Mouse (Mus musculus): ENCODE measurements around the gene Osbpl5. TPM values are rescaled to one million over a fixed set of nuclear protein-coding genes. Genes with fewer than 3 reads are reported as not detected.
"Not testable (repeated sequence)": the region's sequence is repeated elsewhere in the genome, so short reads cannot be mapped to it uniquely, and the experiment has no call there.

The Osbpl5 gene
- polyA plus RNA-seq, 1 experiment from 2014 or later, result 32.4 TPM

DNA sequence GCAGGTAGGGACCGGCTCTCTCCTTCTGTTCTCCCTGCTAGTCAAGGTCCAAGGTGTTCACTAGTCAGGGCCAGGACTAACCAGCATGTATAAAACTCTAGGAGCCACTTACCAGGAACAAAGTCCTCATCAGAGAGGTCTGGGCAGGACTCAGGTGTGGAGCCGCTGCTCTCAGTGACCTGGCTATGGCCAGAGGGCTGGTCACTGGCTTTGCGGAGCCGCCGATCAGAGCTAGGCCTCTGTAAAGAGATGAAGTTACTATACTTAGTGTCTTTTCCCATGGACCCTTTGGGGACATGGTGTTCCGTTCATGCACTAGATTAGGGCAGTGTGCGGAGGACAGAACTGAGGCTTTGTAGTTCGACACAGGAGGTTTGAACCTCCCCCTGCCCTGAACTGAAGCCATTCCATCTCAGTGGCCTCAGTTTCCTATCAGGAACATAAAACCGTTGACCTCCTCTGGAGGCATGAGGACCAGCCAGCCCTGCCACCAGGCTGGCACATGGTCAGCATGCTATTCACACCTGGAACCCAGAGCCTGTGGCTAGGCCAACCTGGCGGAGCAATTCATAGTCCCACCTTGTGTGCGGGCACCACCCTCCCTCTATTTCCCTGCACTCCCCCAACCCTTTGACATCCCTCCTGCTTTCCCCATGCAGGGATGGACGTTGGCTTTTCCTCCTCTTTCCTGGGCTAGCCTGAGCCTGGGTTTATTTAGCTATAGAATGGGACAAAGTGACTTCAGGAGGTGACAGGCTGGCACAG lies 63.9 kb downstream of the Osbpl5 start:
- Histone ChIP-seq H3K36me3 (peaks cover 63% of the 10 kb centered on the region), H3K4me1 (no peaks in the 10 kb centered on the region), H3K27ac (replicated peaks) (no peak overlapping the region), H3K4me3 (no peak overlapping the region), H3K9me3 (no peaks in the 10 kb centered on the region), H3K27me3 (no peaks in the 10 kb centered on the region), H3K4me2 (replicated peaks) (no peak overlapping the region), H3K9ac (replicated peaks) (no peak overlapping the region)
- 88% methylated on average over 12 of the region's 12 CpGs for WGBS
- ATAC-seq (replicated peaks), result no peak

DNA sequence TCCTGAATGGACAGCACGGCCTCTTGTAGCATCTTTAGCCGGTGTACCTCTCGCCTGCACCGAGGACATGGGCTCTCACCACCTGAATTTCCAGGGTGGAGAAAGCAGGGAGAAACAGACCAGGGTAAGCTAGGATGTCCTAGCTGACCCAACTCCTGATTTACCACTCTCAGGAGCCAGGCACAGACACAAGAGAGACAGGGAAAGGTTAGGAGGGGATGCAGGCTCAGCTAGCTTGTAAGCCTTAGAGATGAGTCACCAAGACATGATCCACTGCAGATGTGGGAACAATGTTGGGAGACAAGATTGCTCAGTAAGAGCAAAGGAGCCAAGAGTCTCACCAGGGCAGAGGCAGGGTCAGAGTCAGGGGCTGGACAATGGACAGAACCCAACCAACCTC lies 64.9 kb downstream of the Osbpl5 start:
- no peak overlapping the region for H3K4me3 ChIP-seq
- WGBS, result 94% methylated on average over 4 of the region's 4 CpGs

DNA sequence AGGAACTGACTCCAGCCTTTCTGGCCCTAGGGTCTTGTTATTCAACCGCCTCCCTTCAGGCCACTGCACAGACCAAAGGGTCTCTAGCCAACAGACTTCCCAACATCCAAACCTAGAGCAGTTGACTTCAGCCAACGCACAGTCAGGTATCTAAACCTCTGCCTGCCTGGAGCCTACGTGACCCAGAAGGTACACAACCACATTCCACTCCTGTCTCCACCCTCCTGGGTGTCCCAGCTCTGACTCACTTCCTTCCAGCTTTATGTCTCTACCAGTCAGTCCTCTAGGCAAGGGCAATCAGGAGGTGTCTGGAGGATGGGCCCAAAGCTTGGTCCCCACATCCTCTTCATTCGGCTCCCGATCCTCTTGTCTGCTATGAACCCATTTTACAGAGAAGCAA lies 65.6 kb downstream of the Osbpl5 start:
- no peak for ATAC-seq (replicated peaks)
- Histone ChIP-seq H3K27me3 (no peaks in the 10 kb centered on the region), H3K4me1 (no peaks in the 10 kb centered on the region), H3K4me2 (replicated peaks) (no peak overlapping the region), H3K27ac (replicated peaks) (no peak overlapping the region), H3K36me3 (peaks cover 57% of the 10 kb centered on the region), H3K4me3 (no peak overlapping the region), H3K9ac (replicated peaks) (no peak overlapping the region), H3K9me3 (no peaks in the 10 kb centered on the region)
- 94% methylated on average over 5 of the region's 5 CpGs for WGBS

More for the DNA sequence above, 64.9 kb downstream of the Osbpl5 start:
- no peak for ATAC-seq (replicated peaks)
- H3K27me3 ChIP-seq, result no peaks in the 10 kb centered on the region
- H3K4me2 ChIP-seq (replicated peaks), result no peak overlapping the region
- H3K36me3 ChIP-seq, result peaks cover 59% of the 10 kb centered on the region
- H3K9ac ChIP-seq (replicated peaks), result no peak overlapping the region
- no peak overlapping the region for H3K27ac ChIP-seq (replicated peaks)
- no peaks in the 10 kb centered on the region for H3K4me1 ChIP-seq
- H3K9me3 ChIP-seq, result no peaks in the 10 kb centered on the region

DNA sequence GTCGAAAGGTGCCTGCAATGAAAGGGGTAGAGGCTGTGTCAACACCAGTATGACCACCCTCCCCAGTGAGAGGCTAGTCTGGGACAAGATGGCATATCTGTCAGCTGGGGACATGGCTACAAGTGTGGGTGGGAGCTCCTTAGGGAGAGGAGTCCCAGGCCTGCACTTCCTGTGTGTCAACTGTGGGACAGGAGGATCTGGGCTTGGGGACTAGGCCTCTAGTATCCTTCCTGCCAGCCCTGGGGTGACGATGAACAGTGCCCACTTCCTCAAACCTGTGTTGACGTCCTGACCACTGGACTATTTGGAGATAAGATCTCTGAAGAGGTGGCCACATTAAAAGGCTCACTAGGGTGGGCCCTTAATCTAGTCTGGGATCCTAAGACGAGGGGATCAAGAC lies 66.8 kb downstream of the Osbpl5 start:
- Histone ChIP-seq H3K4me3 (no peak overlapping the region), H3K27ac (replicated peaks) (no peak overlapping the region), H3K9me3 (no peaks in the 10 kb centered on the region), H3K9ac (replicated peaks) (no peak overlapping the region), H3K27me3 (peaks cover 5% of the 10 kb centered on the region; the same call in 1 of the 2 replicates), H3K4me2 (replicated peaks) (no peak overlapping the region), H3K36me3 (peaks cover 54% of the 10 kb centered on the region), H3K4me1 (peaks cover 6% of the 10 kb centered on the region; the same call in 1 of the 2 replicates)
- ATAC-seq (replicated peaks), result no peak
- 75% methylated on average over 4 of the region's 4 CpGs for WGBS

DNA sequence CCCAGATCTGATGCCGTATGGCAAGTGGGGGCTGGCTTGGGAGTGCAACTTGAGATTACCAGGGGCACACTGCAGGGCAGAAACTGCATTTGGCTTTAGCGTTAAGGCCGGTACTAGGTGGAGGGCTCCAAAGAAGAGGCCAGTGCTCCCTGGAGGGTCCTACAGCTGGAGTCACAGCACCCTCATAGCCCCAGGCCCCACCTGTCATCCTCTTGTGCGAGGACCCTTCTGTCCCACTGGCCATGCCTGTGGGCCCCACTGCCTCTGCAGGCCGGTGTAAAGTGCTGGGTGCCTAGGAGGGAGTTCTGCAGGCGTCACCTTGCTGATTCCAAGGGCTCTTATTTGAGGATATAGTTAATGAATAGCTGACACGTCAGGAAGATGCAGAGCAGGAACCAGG lies 67.3 kb downstream of the Osbpl5 start:
- WGBS, result 84% methylated on average over 7 of the region's 7 CpGs
- H3K27me3 ChIP-seq, result peaks cover 5% of the 10 kb centered on the region; the same call in 1 of the 2 replicates

DNA sequence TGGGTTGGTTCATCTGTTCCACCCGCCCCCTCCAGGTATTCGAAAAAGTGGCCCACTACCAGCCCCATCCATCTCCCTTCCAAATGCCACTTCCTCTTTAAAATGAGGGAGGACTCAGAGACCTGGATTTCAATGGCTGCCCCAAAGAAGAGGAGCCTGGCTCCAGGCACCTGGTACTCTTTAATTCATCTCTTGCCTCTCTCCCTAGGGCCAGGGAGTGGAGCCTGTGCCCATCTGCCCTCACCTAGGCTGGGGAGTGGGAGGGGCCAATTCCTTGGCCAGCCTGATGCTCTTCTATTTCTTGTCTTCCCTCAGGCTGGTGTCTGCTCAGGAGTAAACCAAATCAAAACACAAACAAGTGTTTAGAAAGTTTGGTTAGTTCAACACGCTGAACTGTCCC lies 70.1 kb downstream of the Osbpl5 start:
- H3K36me3 ChIP-seq, result peaks cover 25% of the 10 kb centered on the region
- ATAC-seq (replicated peaks); H3K27me3 ChIP-seq; H3K4me1 ChIP-seq; H3K9ac ChIP-seq (replicated peaks); H3K9me3 ChIP-seq; H3K27ac ChIP-seq (replicated peaks); H3K4me2 ChIP-seq (replicated peaks); H3K4me3 ChIP-seq: not testable (repeated sequence)
- WGBS, result 85% methylated on average over 3 of the region's 3 CpGs

More for the DNA sequence above, 67.3 kb downstream of the Osbpl5 start:
- no peak overlapping the region for H3K9ac ChIP-seq (replicated peaks)
- no peak overlapping the region for H3K4me3 ChIP-seq
- peaks cover 6% of the 10 kb centered on the region; the same call in 1 of the 2 replicates for H3K4me1 ChIP-seq
- no peaks in the 10 kb centered on the region for H3K9me3 ChIP-seq
- ATAC-seq (replicated peaks), result no peak
- H3K36me3 ChIP-seq, result peaks cover 49% of the 10 kb centered on the region
- no peak overlapping the region for H3K27ac ChIP-seq (replicated peaks)
- H3K4me2 ChIP-seq (replicated peaks), result no peak overlapping the region

DNA sequence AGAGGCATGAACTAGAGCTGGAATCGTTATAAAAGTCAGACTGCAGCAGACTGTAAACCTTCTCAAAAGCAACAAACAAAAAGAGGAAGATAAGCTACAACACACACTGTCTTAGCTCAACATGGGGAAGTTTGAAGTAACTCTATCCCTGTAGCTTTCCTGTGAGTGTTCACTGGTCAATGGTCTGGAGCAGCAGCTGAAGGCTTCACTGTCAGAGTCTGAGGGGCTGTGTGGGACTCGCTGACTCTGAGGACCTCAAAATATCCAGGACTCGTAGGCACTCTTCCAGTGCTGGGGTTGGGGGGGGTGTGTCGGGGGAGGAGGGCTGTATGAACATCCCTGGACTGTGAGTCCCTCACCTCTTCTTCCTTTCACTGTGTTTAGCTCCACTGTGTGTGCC lies 70.6 kb downstream of the Osbpl5 start:
- WGBS, result 48% methylated on average over 4 of the region's 4 CpGs
- ATAC-seq (replicated peaks); H3K27me3 ChIP-seq; H3K27ac ChIP-seq (replicated peaks); H3K4me3 ChIP-seq; H3K4me1 ChIP-seq; H3K9me3 ChIP-seq; H3K4me2 ChIP-seq (replicated peaks); H3K9ac ChIP-seq (replicated peaks): not testable (repeated sequence)
- H3K36me3 ChIP-seq, result peaks cover 20% of the 10 kb centered on the region

DNA sequence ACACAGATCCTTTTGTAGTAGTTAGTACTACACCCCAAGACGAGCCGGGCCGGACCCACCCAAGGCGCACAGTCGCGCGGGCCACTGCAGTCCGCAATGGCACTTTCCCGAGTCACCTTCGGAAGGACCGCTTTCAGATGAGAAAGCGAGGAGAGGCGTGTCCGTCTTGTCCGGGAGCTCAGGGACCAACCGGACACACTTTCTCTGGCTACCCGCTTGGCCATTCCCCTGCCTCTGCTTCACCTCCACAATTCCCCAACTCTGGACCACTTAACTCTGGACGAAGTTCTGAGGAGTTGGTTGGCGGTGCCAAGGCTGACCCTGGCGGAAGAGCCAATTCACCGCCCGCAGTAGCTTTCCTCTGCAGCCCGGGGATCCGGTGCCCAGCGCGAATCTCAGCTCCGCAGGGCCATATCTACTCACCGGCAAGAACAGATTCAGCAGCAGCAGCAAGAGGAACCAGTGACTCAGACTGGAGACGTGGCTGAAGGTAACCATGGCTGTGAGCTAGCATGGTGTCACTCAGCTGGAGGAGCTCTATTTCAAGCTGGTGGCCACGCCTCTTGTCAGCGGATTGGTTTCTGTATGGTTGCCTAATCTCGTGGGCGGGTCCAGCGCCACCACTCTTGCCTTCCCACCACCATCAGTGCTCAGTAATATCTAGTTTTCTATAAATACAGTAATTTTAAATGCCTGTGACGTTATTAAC lies 71.3 kb downstream of the Osbpl5 start, which contains the start of gene Tnfrsf23:
Tnfrsf23 (minus strand) TSS at position 514 of the 709 bp plus-strand sequence.
- H3K4me1 ChIP-seq, result peaks cover 6% of the 10 kb centered on the region; the same call in 1 of the 2 replicates
- peak within 1 kb of the TSS; percentile 32 for H3K4me3 ChIP-seq
- H3K36me3 ChIP-seq, result peaks cover 16% of the 10 kb centered on the region
- no peaks in the 10 kb centered on the region for H3K9me3 ChIP-seq
- WGBS, result 2% methylated on average over 35 of the region's 35 CpGs
- peak within 1 kb of the TSS; percentile 57 for H3K4me2 ChIP-seq (replicated peaks)
- H3K27me3 ChIP-seq, result peaks cover 5% of the 10 kb centered on the region; the same call in 1 of the 2 replicates
- no peak within 1 kb of the TSS for H3K27ac ChIP-seq (replicated peaks)
- H3K9ac ChIP-seq (replicated peaks), result no peak within 1 kb of the TSS
- peak; percentile 87 for ATAC-seq (replicated peaks)

DNA sequence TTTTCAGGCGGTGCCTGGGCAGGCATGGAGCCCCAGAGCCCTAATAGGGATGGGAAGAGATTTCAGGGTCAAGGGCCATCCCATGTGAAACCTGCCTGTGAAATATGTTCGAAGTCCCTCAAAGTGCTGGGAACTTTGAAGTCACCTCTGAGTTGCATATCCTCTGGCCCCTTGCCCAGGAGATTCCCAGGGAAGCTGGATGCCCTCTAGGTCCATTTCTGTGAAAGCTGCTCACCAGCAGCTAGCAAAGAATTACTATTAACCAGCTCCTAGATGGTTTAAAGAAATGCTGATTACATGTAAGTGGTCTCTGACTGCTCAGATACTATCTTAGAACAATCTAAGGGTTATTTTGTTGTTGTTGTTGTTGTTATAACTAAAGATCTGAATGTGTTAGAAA lies 72.2 kb downstream of the Osbpl5 start:
- H3K27ac ChIP-seq (replicated peaks); ATAC-seq (replicated peaks); H3K4me3 ChIP-seq; H3K9me3 ChIP-seq; H3K4me2 ChIP-seq (replicated peaks); H3K27me3 ChIP-seq; H3K4me1 ChIP-seq; H3K9ac ChIP-seq (replicated peaks): not testable (repeated sequence)
- 82% methylated on average over 2 of the region's 2 CpGs for WGBS
- H3K36me3 ChIP-seq, result peaks cover 10% of the 10 kb centered on the region

DNA sequence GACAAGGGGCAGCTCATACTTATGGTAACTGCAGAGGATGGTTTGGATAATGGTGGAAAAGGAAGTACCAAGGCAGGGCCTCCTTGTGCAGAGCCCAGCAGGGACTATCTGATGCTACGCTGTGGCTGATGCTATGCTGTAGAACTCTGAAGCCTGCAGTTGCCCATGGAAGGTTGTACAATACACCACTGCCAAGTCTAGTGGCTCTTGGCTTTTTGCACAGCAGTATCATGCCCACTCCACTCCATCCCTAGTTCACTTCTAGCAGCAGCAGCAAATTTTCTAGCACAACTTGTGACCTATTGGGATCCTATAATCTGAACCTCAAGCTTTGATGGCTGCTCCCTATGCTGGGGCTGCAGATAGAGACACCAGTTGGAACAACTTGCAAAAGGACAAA lies 75.2 kb downstream of the Osbpl5 start:
- no peak overlapping the region for H3K27ac ChIP-seq (replicated peaks)
- H3K9ac ChIP-seq (replicated peaks), result no peak overlapping the region
- ATAC-seq (replicated peaks), result no peak
- H3K4me1 ChIP-seq, result peaks cover 6% of the 10 kb centered on the region; the same call in 1 of the 2 replicates
- H3K4me3 ChIP-seq, result no peak overlapping the region
- H3K27me3 ChIP-seq, result peaks cover 5% of the 10 kb centered on the region; the same call in 1 of the 2 replicates
- WGBS, result 92% methylated on average over 1 of the region's 1 CpGs
- H3K4me2 ChIP-seq (replicated peaks), result no peak overlapping the region
- H3K36me3 ChIP-seq, result no peaks in the 10 kb centered on the region
- no peaks in the 10 kb centered on the region for H3K9me3 ChIP-seq

DNA sequence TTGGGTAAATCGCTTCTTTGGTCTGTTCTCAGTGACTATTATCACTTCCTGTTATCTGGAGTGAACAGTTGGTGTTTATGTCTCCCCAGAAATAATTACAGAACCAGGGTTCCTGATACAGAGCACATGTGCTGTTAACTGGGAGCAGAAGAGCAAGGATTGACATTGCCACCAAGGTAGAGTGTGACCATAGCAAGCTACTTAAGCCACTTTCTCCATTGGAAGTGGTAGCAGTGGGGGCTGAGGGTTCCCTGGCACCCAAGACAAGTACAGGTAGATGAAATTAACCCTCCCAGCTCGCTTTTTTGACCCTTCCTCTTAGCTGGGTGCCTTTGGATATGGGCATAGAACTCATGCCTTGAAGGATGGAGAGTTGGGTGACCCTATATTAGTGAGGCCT lies 75.9 kb downstream of the Osbpl5 start:
- H3K36me3 ChIP-seq; H3K27ac ChIP-seq (replicated peaks); H3K4me2 ChIP-seq (replicated peaks); H3K4me1 ChIP-seq; H3K9me3 ChIP-seq; H3K9ac ChIP-seq (replicated peaks); H3K4me3 ChIP-seq; H3K27me3 ChIP-seq; ATAC-seq (replicated peaks): not testable (repeated sequence)
- WGBS, result 63% methylated on average over 2 of the region's 2 CpGs

DNA sequence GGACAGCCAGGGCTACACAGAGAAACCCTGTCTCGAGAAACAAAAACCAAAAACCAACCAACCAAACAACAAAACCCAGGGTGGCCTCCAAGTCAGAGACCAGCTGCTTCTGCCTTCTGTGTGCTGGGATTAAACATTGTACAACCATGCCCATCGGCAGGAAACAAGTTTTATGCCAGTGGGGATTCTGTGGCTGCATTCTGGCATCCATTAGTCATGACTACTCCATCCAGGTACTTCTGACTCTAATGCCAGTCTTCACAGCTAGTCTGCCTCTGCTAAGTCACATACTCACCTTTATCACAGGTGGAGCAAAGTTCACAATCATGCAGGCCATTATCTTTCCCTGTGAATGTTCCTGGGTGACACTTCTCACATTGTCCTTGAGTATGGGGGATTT lies 77.1 kb downstream of the Osbpl5 start:
- not testable (repeated sequence) for H3K27ac ChIP-seq (replicated peaks); H3K36me3 ChIP-seq; H3K27me3 ChIP-seq; H3K4me1 ChIP-seq; H3K4me3 ChIP-seq; H3K9me3 ChIP-seq; H3K4me2 ChIP-seq (replicated peaks); ATAC-seq (replicated peaks); H3K9ac ChIP-seq (replicated peaks)
- WGBS, result 81% methylated on average over 2 of the region's 2 CpGs
